Mouse (Mus musculus) embryonic facial prominence, embryonic 12.5 days (tissue): ENCODE measurements at regions not wholly inside any gene's neighbourhood (a gene's known extent, or its start where the extent isn't known, plus 50 kb on each side); places are given as distances from the start of the nearest gene placed in this dataset.
"Not testable (repeated sequence)": the region's sequence is repeated elsewhere in the genome, so short reads cannot be mapped to it uniquely, and the experiment has no call there.

Experiments
- ATAC-seq: fragments of 200-750 bp; cut with Nextera tagmentation; 2 replicates; pipeline ENCODE4 v1.8.0; 2017; ENCODE audit not compliant: insufficient number of reproducible peaks, insufficient read depth, low FRiP score, low TSS enrichment
- H3K27ac ChIP-seq: fragments of 300-500 bp; sonication (generic); 2 replicates; pipeline ENCODE4 v1.5.1; 2016; ENCODE audit warnings: mild to moderate bottlenecking
- H3K27me3 ChIP-seq: fragments of 300-500 bp; sonication (generic); 2 replicates; pipeline ENCODE4 v1.6.1; 2016; ENCODE audit warnings: mild to moderate bottlenecking, moderate library complexity
- H3K36me3 ChIP-seq: fragments of 300-500 bp; sonication (generic); 2 replicates; pipeline ENCODE4 v1.6.1; 2016; ENCODE audit warnings: mild to moderate bottlenecking
- H3K4me1 ChIP-seq: fragments of 300-500 bp; sonication (generic); 2 replicates; pipeline ENCODE4 v1.6.1; 2016
- H3K4me2 ChIP-seq: fragments of 300-500 bp; sonication (generic); replicated peaks from 2 replicates; pipeline ENCODE4 v1.6.1; 2016; ENCODE audit warnings: mild to moderate bottlenecking, moderate library complexity
- H3K4me3 ChIP-seq: fragments of 300-500 bp; sonication (generic); 2 replicates; pipeline ENCODE4 v1.5.1; 2016; ENCODE audit warnings: mild to moderate bottlenecking
- H3K9ac ChIP-seq: fragments of 300-500 bp; sonication (generic); 2 replicates; pipeline ENCODE4 v1.6.1; 2016; ENCODE audit warnings: mild to moderate bottlenecking, moderate library complexity
- H3K9me3 ChIP-seq: fragments of 300-500 bp; sonication (generic); 2 replicates; pipeline ENCODE4 v1.6.1; 2016; ENCODE audit warnings: mild to moderate bottlenecking, moderate library complexity
- WGBS: fragments of 180-500 bp; shearing (Covaris S2); methylation state at CpG from one replicate; pipeline ENCODE4 v1.1.7; 2016; 5-methylcytosine and 5-hydroxymethylcytosine counted together

- not testable (repeated sequence) for H3K27ac ChIP-seq, H3K9ac ChIP-seq
Observed at GRCm38 (mm10) chr12:69463327-69463726, 91.1 kb upstream of the Gm9887 start.

GRCm38 (mm10) chr12:69461888-69462840 lies 89.9 kb upstream of the Gm9887 start:
- H3K4me2 ChIP-seq, result peak overlapping the region; percentile 52
- H3K4me3 ChIP-seq, result peak overlapping the region; percentile 29
- no peaks in the 10 kb centered on the region for H3K27me3 ChIP-seq
- peak overlapping the region; percentile 20; the same call in 1 of the 2 replicates for H3K9ac ChIP-seq
- WGBS, result 22% methylated on average over 30 of the region's 30 CpGs
- no peaks in the 10 kb centered on the region for H3K36me3 ChIP-seq
- H3K27ac ChIP-seq, result peak overlapping the region; percentile 78
- no peaks in the 10 kb centered on the region for H3K9me3 ChIP-seq
- H3K4me1 ChIP-seq, result peaks cover 14% of the 10 kb centered on the region
- peak; percentile 89 for ATAC-seq

More at GRCm38 (mm10) chr12:69463327-69463726, 91.1 kb upstream of the Gm9887 start:
- ATAC-seq, H3K36me3 ChIP-seq, H3K9me3 ChIP-seq, H3K4me3 ChIP-seq, H3K27me3 ChIP-seq, H3K4me2 ChIP-seq: not testable (repeated sequence)
- H3K4me1 ChIP-seq, result peaks cover 16% of the 10 kb centered on the region
- WGBS, result 94% methylated on average over 6 of the region's 6 CpGs

GRCm38 (mm10) chr12:69460552-69461079 lies 88.4 kb upstream of the Gm9887 start:
- Histone ChIP-seq H3K4me1 (peaks cover 14% of the 10 kb centered on the region; the same call in 1 of the 2 replicates), H3K27me3 (no peaks in the 10 kb centered on the region), H3K4me3 (no peak overlapping the region), H3K27ac (0 out of 2 replicates have a peak overlapping the region, but pooled peaks have one; percentile 36), H3K9me3 (no peaks in the 10 kb centered on the region), H3K4me2 (no peak overlapping the region), H3K36me3 (no peaks in the 10 kb centered on the region), H3K9ac (no peak overlapping the region)
- ATAC-seq, result no peak
- WGBS, result 72% methylated on average over 3 of the region's 3 CpGs

GRCm38 (mm10) chr12:69458170-69458841 lies 86.0 kb upstream of the Gm9887 start:
- Histone ChIP-seq H3K36me3 (no peaks in the 10 kb centered on the region), H3K27ac (peak overlapping the region; percentile 38; the same call in 1 of the 2 replicates), H3K27me3 (no peaks in the 10 kb centered on the region), H3K4me3 (no peak overlapping the region), H3K9ac (no peak overlapping the region), H3K4me2 (no peak overlapping the region), H3K4me1 (peaks cover 14% of the 10 kb centered on the region; the same call in 1 of the 2 replicates), H3K9me3 (no peaks in the 10 kb centered on the region)
- ATAC-seq, result no peak
- 60% methylated on average over 14 of the region's 14 CpGs for WGBS

GRCm38 (mm10) chr12:69456746-69457145 lies 84.5 kb upstream of the Gm9887 start:
- Histone ChIP-seq H3K9me3 (no peaks in the 10 kb centered on the region), H3K36me3 (no peaks in the 10 kb centered on the region), H3K4me2 (no peak overlapping the region), H3K4me1 (0 out of 2 replicates have a peak, but pooled peaks cover 8% of the 10 kb centered on the region), H3K27ac (no peak overlapping the region), H3K9ac (no peak overlapping the region), H3K27me3 (no peaks in the 10 kb centered on the region), H3K4me3 (no peak overlapping the region)
- 93% methylated on average over 3 of the region's 3 CpGs for WGBS
- no peak for ATAC-seq

- no peak overlapping the region for H3K4me2 ChIP-seq
- WGBS, result 86% methylated on average over 12 of the region's 12 CpGs
- no peak overlapping the region for H3K9ac ChIP-seq
Observed at GRCm38 (mm10) chr12:69456116-69456515, 83.9 kb upstream of the Gm9887 start.

GRCm38 (mm10) chr12:69455566-69455965 lies 83.3 kb upstream of the Gm9887 start:
- ATAC-seq, result no peak
- Histone ChIP-seq H3K4me1 (0 out of 2 replicates have a peak, but pooled peaks cover 3% of the 10 kb centered on the region), H3K36me3 (no peaks in the 10 kb centered on the region), H3K9ac (no peak overlapping the region), H3K27me3 (no peaks in the 10 kb centered on the region), H3K4me2 (no peak overlapping the region), H3K9me3 (no peaks in the 10 kb centered on the region), H3K4me3 (no peak overlapping the region), H3K27ac (no peak overlapping the region)
- 75% methylated on average over 5 of the region's 5 CpGs for WGBS

More at GRCm38 (mm10) chr12:69456116-69456515, 83.9 kb upstream of the Gm9887 start:
- Histone ChIP-seq H3K27ac (no peak overlapping the region), H3K9me3 (no peaks in the 10 kb centered on the region), H3K27me3 (no peaks in the 10 kb centered on the region), H3K4me1 (0 out of 2 replicates have a peak, but pooled peaks cover 3% of the 10 kb centered on the region), H3K36me3 (no peaks in the 10 kb centered on the region), H3K4me3 (no peak overlapping the region)
- no peak for ATAC-seq

GRCm38 (mm10) chr12:69453544-69453943 lies 81.3 kb upstream of the Gm9887 start:
- Histone ChIP-seq H3K4me3 (no peak overlapping the region), H3K27ac (no peak overlapping the region), H3K36me3 (no peaks in the 10 kb centered on the region), H3K27me3 (no peaks in the 10 kb centered on the region), H3K4me2 (no peak overlapping the region), H3K4me1 (0 out of 2 replicates have a peak, but pooled peaks cover 3% of the 10 kb centered on the region), H3K9me3 (no peaks in the 10 kb centered on the region), H3K9ac (no peak overlapping the region)
- 74% methylated on average over 6 of the region's 6 CpGs for WGBS
- no peak for ATAC-seq

- Histone ChIP-seq H3K4me3 (no peak overlapping the region), H3K4me2 (no peak overlapping the region), H3K4me1 (peaks cover 8% of the 10 kb centered on the region; the same call in 1 of the 2 replicates), H3K27me3 (no peaks in the 10 kb centered on the region), H3K9me3 (no peaks in the 10 kb centered on the region), H3K9ac (no peak overlapping the region), H3K36me3 (no peaks in the 10 kb centered on the region), H3K27ac (no peak overlapping the region)
- no peak for ATAC-seq
- WGBS, result 84% methylated on average over 10 of the region's 10 CpGs
Observed at GRCm38 (mm10) chr12:69452986-69453385, 80.7 kb upstream of the Gm9887 start.

- H3K4me1 ChIP-seq, result peaks cover 24% of the 10 kb centered on the region
- no peak overlapping the region for H3K4me3 ChIP-seq
- 61% methylated on average over 6 of the region's 6 CpGs for WGBS
- no peak overlapping the region for H3K4me2 ChIP-seq
- H3K36me3 ChIP-seq, result no peaks in the 10 kb centered on the region
- H3K9ac ChIP-seq, result no peak overlapping the region
- no peak for ATAC-seq
- H3K9me3 ChIP-seq, result no peaks in the 10 kb centered on the region
- H3K27me3 ChIP-seq, result no peaks in the 10 kb centered on the region
- H3K27ac ChIP-seq, result no peak overlapping the region
Observed at GRCm38 (mm10) chr12:69451110-69451509, 78.9 kb upstream of the Gm9887 start.

- Histone ChIP-seq H3K4me2 (no peak overlapping the region), H3K9me3 (no peaks in the 10 kb centered on the region)
Observed at GRCm38 (mm10) chr12:69447962-69448767, 75.9 kb upstream of the Gm9887 start.

More at GRCm38 (mm10) chr12:69447962-69448767, 75.9 kb upstream of the Gm9887 start:
- no peaks in the 10 kb centered on the region for H3K36me3 ChIP-seq
- H3K27ac ChIP-seq, result 0 out of 2 replicates have a peak overlapping the region, but pooled peaks have one; percentile 62
- 47% methylated on average over 14 of the region's 14 CpGs for WGBS
- no peak for ATAC-seq
- no peak overlapping the region for H3K4me3 ChIP-seq
- H3K27me3 ChIP-seq, result no peaks in the 10 kb centered on the region
- no peak overlapping the region for H3K9ac ChIP-seq
- H3K4me1 ChIP-seq, result peaks cover 27% of the 10 kb centered on the region
